ENCODE assay signal across 26 mouse cellular contexts in genomic region chr3:52406778-52407318, GRCm38 (mm10).
DNase-seq lines count a peak whose midpoint lies in the region; ATAC-seq and TF ChIP-seq lines count a peak whose summit lies in the region.
"Had no signal": no experiment of that assay in that cellular context is flagged by ENCODE, and none has a peak within 500 bp of the region (broad histone marks: within the 10 kb centered on the region; RNA-seq: fewer than 3 reads in every experiment).

No protein-coding gene starts in this region.

- ATAC-seq in embryonic facial prominence, embryonic 14.5 days (ENCODE audit: low read depth), result peak; percentile 60
- no peak for ATAC-seq in heart, embryonic 11.5 days (replicated peaks; ENCODE audit: insufficient number of reproducible peaks, low FRiP score, low TSS enrichment)
- ATAC-seq in heart, postnatal 0 days (ENCODE audit: insufficient read depth, low read depth), result no peak
- ATAC-seq: forebrain, embryonic 13.5 days; intestine, postnatal 0 days; midbrain, embryonic 13.5 days had no signal

- H3K4me2 ChIP-seq in embryonic facial prominence, embryonic 14.5 days (ENCODE audit: low read depth, low read length), result no peak overlapping the region
- no peak overlapping the region for H3K4me2 ChIP-seq in heart, embryonic 11.5 days
- H3K4me2 ChIP-seq in heart, postnatal 0 days (ENCODE audit: low read depth, low read length), result no peak overlapping the region
- H3K4me2 ChIP-seq: forebrain, embryonic 13.5 days; hindbrain, embryonic 12.5 days; liver, embryonic 15.5 days; lung, embryonic 15.5 days; midbrain, embryonic 13.5 days; neural tube, embryonic 13.5 days had no signal

- no peak overlapping the region for H3K27ac ChIP-seq in embryonic facial prominence, embryonic 14.5 days (replicated peaks; ENCODE audit: low read depth, low read length)
- no peak overlapping the region for H3K27ac ChIP-seq in embryonic facial prominence, embryonic 10.5 days (replicated peaks)
- 0 out of 2 replicates have a peak overlapping the region, but pooled peaks have one; percentile 7 for H3K27ac ChIP-seq in heart, embryonic 11.5 days (ENCODE audit: low read depth, low read length)
- H3K27ac ChIP-seq in heart, postnatal 0 days (ENCODE audit: low read depth), result 0 out of 2 replicates have a peak overlapping the region, but pooled peaks have one; percentile 43
- H3K27ac ChIP-seq in olfactory bulb, adult 2 months (ENCODE audit: insufficient read depth, low read depth, low read length), result peak overlapping the region; percentile 87
- H3K27ac ChIP-seq: forebrain, embryonic 13.5 days; hindbrain, embryonic 12.5 days; layer of hippocampus, adult 2 months; liver, embryonic 15.5 days; lung, embryonic 15.5 days; midbrain, embryonic 13.5 days; neural tube, embryonic 13.5 days; stomach, postnatal 0 days had no signal

- 41% methylated on average over 5 of the region's 5 CpGs for WGBS in embryonic facial prominence, embryonic 14.5 days
- WGBS in embryonic facial prominence, embryonic 10.5 days, result 71% methylated on average over 5 of the region's 5 CpGs
- WGBS in heart, embryonic 11.5 days (ENCODE audit: insufficient replicate concordance), result 31% methylated on average over 5 of the region's 5 CpGs
- 24% methylated on average over 5 of the region's 5 CpGs for WGBS in heart, postnatal 0 days
- 32% methylated on average over 5 of the region's 5 CpGs for WGBS in olfactory bulb, adult 2 months

- no peaks in the 10 kb centered on the region for H3K9me3 ChIP-seq in embryonic facial prominence, embryonic 14.5 days (ENCODE audit: control insufficient read depth, low read length)
- H3K9me3 ChIP-seq in embryonic facial prominence, embryonic 10.5 days, result no peaks in the 10 kb centered on the region
- no peaks in the 10 kb centered on the region for H3K9me3 ChIP-seq in heart, embryonic 11.5 days (replicated peaks; ENCODE audit: control insufficient read depth, low read length)
- H3K9me3 ChIP-seq in heart, postnatal 0 days (replicated peaks; ENCODE audit: control insufficient read depth, low read length), result no peaks in the 10 kb centered on the region
- H3K9me3 ChIP-seq: forebrain, embryonic 13.5 days; hindbrain, embryonic 12.5 days; liver, embryonic 15.5 days; lung, embryonic 15.5 days; midbrain, embryonic 13.5 days; neural tube, embryonic 13.5 days had no signal

- intact Hi-C loops in heart, postnatal 14 days (cut with DNase I), result no loop called here
- intact Hi-C loops in heart, postnatal 25 days (cut with DNase I), result loop anchor here (5.0 to 10.0 kb wide), 2 partner anchors 235 to 438 kb away; no protein-coding TSS in a partner anchor

- no peak for TF ChIP-seq EP300 in heart, postnatal 0 days (IDR thresholded peaks at IDR 0.05; ENCODE audit: low read depth)

- peak; percentile 62 for DNase-seq in embryonic facial prominence, embryonic 14.5 days (ENCODE audit: low spot score)
- no peak for DNase-seq in embryonic facial prominence, embryonic 10.5 days (ENCODE audit: low spot score)
- no peak for DNase-seq in heart, postnatal 14 days
- no peak for DNase-seq in heart, postnatal 0 days (ENCODE audit: low spot score)
- no peak for DNase-seq in heart, postnatal 25 days (ENCODE audit: low spot score)
- DNase-seq in retina, postnatal 1 day, result no peak
- DNase-seq: cerebellum, adult 11 months; cerebellum, adult 9-11 months; liver; lung, postnatal 36 days; right cerebral cortex, adult 18-20 months; thymus, adult 2 months; thymus, postnatal 4 days had no signal

- peaks cover 8% of the 10 kb centered on the region; the same call in 1 of the 2 replicates for H3K4me1 ChIP-seq in embryonic facial prominence, embryonic 14.5 days (ENCODE audit: control insufficient read depth, insufficient read depth, low read length)
- H3K4me1 ChIP-seq in embryonic facial prominence, embryonic 10.5 days, result peaks cover 20% of the 10 kb centered on the region
- H3K4me1 ChIP-seq in heart, embryonic 11.5 days (ENCODE audit: control insufficient read depth, insufficient read depth, low read length), result peaks cover 9% of the 10 kb centered on the region
- H3K4me1 ChIP-seq in heart, postnatal 0 days (ENCODE audit: control insufficient read depth, insufficient read depth), result peaks cover 10% of the 10 kb centered on the region
- H3K4me1 ChIP-seq in olfactory bulb, adult 2 months (ENCODE audit: control insufficient read depth, insufficient read depth, low read length), result peaks cover 6% of the 10 kb centered on the region
- H3K4me1 ChIP-seq: hindbrain, embryonic 12.5 days; liver, embryonic 15.5 days; midbrain, embryonic 13.5 days had no signal

- no peaks in the 10 kb centered on the region for H3K36me3 ChIP-seq in embryonic facial prominence, embryonic 14.5 days (ENCODE audit: control insufficient read depth, insufficient read depth, low read length)
- no peaks in the 10 kb centered on the region for H3K36me3 ChIP-seq in embryonic facial prominence, embryonic 10.5 days (replicated peaks)
- no peaks in the 10 kb centered on the region for H3K36me3 ChIP-seq in heart, embryonic 11.5 days (ENCODE audit: control insufficient read depth, insufficient read depth, low read length)
- H3K36me3 ChIP-seq in heart, postnatal 0 days (replicated peaks; ENCODE audit: control insufficient read depth, insufficient read depth, low read length), result no peaks in the 10 kb centered on the region
- H3K36me3 ChIP-seq: hindbrain, embryonic 12.5 days; liver, embryonic 15.5 days; lung, embryonic 15.5 days; midbrain, embryonic 13.5 days; neural tube, embryonic 13.5 days had no signal

- TF ChIP-seq POLR2A in olfactory bulb, adult 2 months (IDR thresholded peaks at IDR 0.05; ENCODE audit: insufficient read depth, low read depth, low read length), result no peak

- H3K9ac ChIP-seq in embryonic facial prominence, embryonic 14.5 days (ENCODE audit: low read depth, low read length), result no peak overlapping the region
- H3K9ac ChIP-seq in heart, embryonic 11.5 days (ENCODE audit: low read depth, low read length), result no peak overlapping the region
- no peak overlapping the region for H3K9ac ChIP-seq in heart, postnatal 0 days (replicated peaks; ENCODE audit: low read depth, low read length)
- H3K9ac ChIP-seq: forebrain, embryonic 13.5 days; hindbrain, embryonic 12.5 days; liver, embryonic 15.5 days; lung, embryonic 15.5 days; midbrain, embryonic 13.5 days; neural tube, embryonic 13.5 days had no signal

- H3K4me3 ChIP-seq in embryonic facial prominence, embryonic 14.5 days (ENCODE audit: low read depth, low read length), result no peak overlapping the region
- no peak overlapping the region for H3K4me3 ChIP-seq in embryonic facial prominence, embryonic 10.5 days
- H3K4me3 ChIP-seq in heart, embryonic 11.5 days (ENCODE audit: low read depth, low read length), result no peak overlapping the region
- no peak overlapping the region for H3K4me3 ChIP-seq in heart, postnatal 0 days (ENCODE audit: low read depth, low read length)
- H3K4me3 ChIP-seq in olfactory bulb, adult 2 months (ENCODE audit: insufficient read depth, low read depth, low read length), result no peak overlapping the region
- H3K4me3 ChIP-seq: erythroblast, embryonic 14.5 days; forebrain, embryonic 13.5 days; hindbrain, embryonic 12.5 days; layer of hippocampus, adult 2 months; liver, embryonic 15.5 days; lung, embryonic 15.5 days; megakaryocyte, embryonic 14.5 days; midbrain, embryonic 13.5 days; neural tube, embryonic 13.5 days had no signal

- no peak for TF ChIP-seq CTCF in heart, postnatal 0 days (IDR thresholded peaks at IDR 0.05; ENCODE audit: low read depth)
- no peak for TF ChIP-seq CTCF in olfactory bulb, adult 2 months (IDR thresholded peaks at IDR 0.05; ENCODE audit: insufficient read depth, low read depth, low read length)

- no peaks in the 10 kb centered on the region for H3K27me3 ChIP-seq in embryonic facial prominence, embryonic 14.5 days (replicated peaks; ENCODE audit: control insufficient read depth, insufficient read depth, low read length)
- peaks cover 22% of the 10 kb centered on the region for H3K27me3 ChIP-seq in embryonic facial prominence, embryonic 10.5 days (replicated peaks; ENCODE audit: low read depth, poor library complexity, severe bottlenecking)
- H3K27me3 ChIP-seq in heart, embryonic 11.5 days (ENCODE audit: control insufficient read depth, insufficient read depth, low read length), result no peaks in the 10 kb centered on the region
- H3K27me3 ChIP-seq in heart, postnatal 0 days (ENCODE audit: control insufficient read depth, insufficient read depth, low read length), result no peaks in the 10 kb centered on the region
- H3K27me3 ChIP-seq: forebrain, embryonic 13.5 days; liver, embryonic 15.5 days; lung, embryonic 15.5 days; midbrain, embryonic 13.5 days had no signal

Comparison
In these comparisons a context has a peak if more than half of its experiments do, and no peak if none do; other contexts are left out.
1. H3K27ac ChIP-seq: peak in heart, embryonic 11.5 days (single experiment), heart, postnatal 0 days (single experiment) and olfactory bulb, adult 2 months (single experiment); none in embryonic facial prominence, embryonic 14.5 days (single experiment) and embryonic facial prominence, embryonic 10.5 days (single experiment).